ENCODE assay signal across 28 mouse cellular contexts in genomic region chr1:194563946-194564345, GRCm38 (mm10). TPM values are rescaled to one million over a fixed set of nuclear protein-coding genes. Genes with fewer than 3 reads are reported as not detected.
DNase-seq lines count a peak whose midpoint lies in the region; ATAC-seq lines count a peak whose summit lies in the region.
"Had no signal": no experiment of that assay in that cellular context is flagged by ENCODE, and none has a peak within 500 bp of the region (broad histone marks: within the 10 kb centered on the region; RNA-seq: fewer than 3 reads in every experiment).

No protein-coding gene starts in this region.

- H3K9ac ChIP-seq in heart, embryonic 16.5 days (ENCODE audit: low read length), result no peak overlapping the region
- H3K9ac ChIP-seq: heart, embryonic 13.5 days; hindbrain, embryonic 15.5 days; kidney, embryonic 15.5 days; limb, embryonic 12.5 days; liver, embryonic 15.5 days; lung, embryonic 14.5 days; stomach, embryonic 15.5 days had no signal

- WGBS in heart, embryonic 16.5 days, result 25% methylated on average over 2 of the region's 2 CpGs

- intact Hi-C loops in left cerebral cortex, postnatal 4 days (cut with DNase I), result no loop called here

- no peak overlapping the region for H3K4me2 ChIP-seq in heart, embryonic 16.5 days (ENCODE audit: low read depth, low read length)
- H3K4me2 ChIP-seq: heart, embryonic 13.5 days; hindbrain, embryonic 15.5 days; kidney, embryonic 15.5 days; limb, embryonic 12.5 days; liver, embryonic 15.5 days; lung, embryonic 14.5 days; stomach, embryonic 15.5 days had no signal

- H3K36me3 ChIP-seq in heart, embryonic 16.5 days (ENCODE audit: control insufficient read depth, insufficient read depth), result no peaks in the 10 kb centered on the region
- H3K36me3 ChIP-seq: heart, embryonic 13.5 days; hindbrain, embryonic 10.5 days; hindbrain, embryonic 15.5 days; kidney, embryonic 15.5 days; limb, embryonic 12.5 days; liver, embryonic 15.5 days; stomach, embryonic 15.5 days had no signal

- peak overlapping the region; percentile 31; the same call in 1 of the 2 replicates for H3K27ac ChIP-seq in heart, embryonic 16.5 days (ENCODE audit: low read length)
- H3K27ac ChIP-seq: heart, adult 2 months; heart, embryonic 13.5 days; hindbrain, embryonic 10.5 days; hindbrain, embryonic 15.5 days; kidney, embryonic 15.5 days; limb, embryonic 12.5 days; liver, embryonic 15.5 days; stomach, embryonic 15.5 days had no signal

- no peak; the same call in 1 of the 2 replicates for ATAC-seq in heart, embryonic 16.5 days (replicated peaks; ENCODE audit: extremely low read depth, insufficient read depth, low FRiP score)
- ATAC-seq: inflammation-experienced regulatory T-cells, adult 6 months had no signal

- no peaks in the 10 kb centered on the region for H3K9me3 ChIP-seq in heart, embryonic 16.5 days (replicated peaks; ENCODE audit: control insufficient read depth, low read length)
- H3K9me3 ChIP-seq: heart, embryonic 13.5 days; hindbrain, embryonic 10.5 days; hindbrain, embryonic 15.5 days; kidney, embryonic 15.5 days; limb, embryonic 12.5 days; liver, embryonic 15.5 days; stomach, embryonic 15.5 days had no signal

- no peak overlapping the region for H3K4me3 ChIP-seq in heart, embryonic 16.5 days (ENCODE audit: low read length)
- H3K4me3 ChIP-seq: heart, adult 2 months; heart, embryonic 13.5 days; hindbrain, embryonic 10.5 days; hindbrain, embryonic 15.5 days; kidney, embryonic 15.5 days; limb, embryonic 12.5 days; liver, embryonic 15.5 days; stomach, embryonic 15.5 days had no signal

- H3K4me1 ChIP-seq in heart, embryonic 16.5 days (ENCODE audit: control insufficient read depth, insufficient read depth, low read length), result peaks cover 15% of the 10 kb centered on the region
- H3K4me1 ChIP-seq: hindbrain, embryonic 10.5 days; hindbrain, embryonic 15.5 days; kidney, embryonic 15.5 days; limb, embryonic 12.5 days; liver, embryonic 15.5 days; stomach, embryonic 15.5 days had no signal

- DNase-seq in heart, adult 9 months (ENCODE audit: low spot score in 2 of 2), result no peak
- DNase-seq in left cerebral cortex, adult 11 months (ENCODE audit: low spot score), result peak; percentile 28
- DNase-seq in left cerebral cortex, postnatal 4 days, result no peak
- peak; percentile 39 to 45 for DNase-seq in left cerebral cortex, adult 9 months (ENCODE audit: low spot score in 2 of 2)
- peak; percentile 80 for DNase-seq in telencephalon, adult 2 months (ENCODE audit: low read depth, low spot score)
- no peak for DNase-seq in adrenal gland, adult 8-10 months
- DNase-seq: adrenal gland, postnatal 36 days; B cell, adult 2 months; cerebellum, adult 2 months; cerebellum, postnatal 25 days; heart, adult 2 months; heart, postnatal 14 days; kidney, adult 11 months; kidney, postnatal 25 days; lung, embryonic 14.5 days; lung, postnatal 14 days; midbrain, embryonic 14.5 days; thymus, postnatal 14 days had no signal

- no peaks in the 10 kb centered on the region for H3K27me3 ChIP-seq in heart, embryonic 16.5 days (ENCODE audit: control insufficient read depth, insufficient read depth, low read length)
- H3K27me3 ChIP-seq: heart, embryonic 13.5 days; hindbrain, embryonic 15.5 days; kidney, embryonic 15.5 days; limb, embryonic 12.5 days; liver, embryonic 15.5 days; stomach, embryonic 15.5 days had no signal

RNA-seq across cellular contexts. Expression of gene Plxna2, which starts 54.1 kb away (rescaled TPM):
- polyA plus RNA-seq in heart, embryonic 16.5 days (2015; fragmentation: Nextera tagmentation; extraction: Ambion mirVana), result 5.2 and 6.3 TPM in 2 replicates
- total RNA-seq in left cerebral cortex, postnatal 4 days (2021), result 100 to 1,000 TPM; 132 to 134 TPM
- total RNA-seq in adrenal gland, adult 8-10 months (2022), result 10 to 100 TPM in 2 of 4 experiments, 1 to 10 TPM in 2; 7.6 to 13.4 (median 10.7) TPM
- total RNA-seq: monocyte, adult 5-6 weeks had no signal

Comparison
In these comparisons a context has a peak if more than half of its experiments do, and no peak if none do; other contexts are left out.
1. DNase-seq: peak in left cerebral cortex, adult 11 months (single experiment), left cerebral cortex, adult 9 months (2 of 2) and telencephalon, adult 2 months (single experiment); none in heart, adult 9 months (0 of 2), left cerebral cortex, postnatal 4 days (single experiment) and adrenal gland, adult 8-10 months (single experiment).
2. RNA of gene Plxna2, which starts 54.1 kb away (total RNA-seq): 132 to 134 TPM in left cerebral cortex, postnatal 4 days; 7.6 to 13.4 TPM in adrenal gland, adult 8-10 months; every median in the first group is over 4 times any median in the second.